Mouse (Mus musculus) retina, embryonic 14.5 days (tissue): ENCODE results near the gene Nt5e.
A peak's percentile ranks its signal among the peaks of the same experiment; 100 is the strongest.
"Not testable (repeated sequence)": the region's sequence is repeated elsewhere in the genome, so short reads cannot be mapped to it uniquely, and the experiment has no call there.

Experiments
- DNase-seq: peaks from one replicate; pipeline ENCODE4 v3.0.0-alpha.2; 2015; ENCODE audit warnings: low spot score

The Nt5e gene

DNA sequence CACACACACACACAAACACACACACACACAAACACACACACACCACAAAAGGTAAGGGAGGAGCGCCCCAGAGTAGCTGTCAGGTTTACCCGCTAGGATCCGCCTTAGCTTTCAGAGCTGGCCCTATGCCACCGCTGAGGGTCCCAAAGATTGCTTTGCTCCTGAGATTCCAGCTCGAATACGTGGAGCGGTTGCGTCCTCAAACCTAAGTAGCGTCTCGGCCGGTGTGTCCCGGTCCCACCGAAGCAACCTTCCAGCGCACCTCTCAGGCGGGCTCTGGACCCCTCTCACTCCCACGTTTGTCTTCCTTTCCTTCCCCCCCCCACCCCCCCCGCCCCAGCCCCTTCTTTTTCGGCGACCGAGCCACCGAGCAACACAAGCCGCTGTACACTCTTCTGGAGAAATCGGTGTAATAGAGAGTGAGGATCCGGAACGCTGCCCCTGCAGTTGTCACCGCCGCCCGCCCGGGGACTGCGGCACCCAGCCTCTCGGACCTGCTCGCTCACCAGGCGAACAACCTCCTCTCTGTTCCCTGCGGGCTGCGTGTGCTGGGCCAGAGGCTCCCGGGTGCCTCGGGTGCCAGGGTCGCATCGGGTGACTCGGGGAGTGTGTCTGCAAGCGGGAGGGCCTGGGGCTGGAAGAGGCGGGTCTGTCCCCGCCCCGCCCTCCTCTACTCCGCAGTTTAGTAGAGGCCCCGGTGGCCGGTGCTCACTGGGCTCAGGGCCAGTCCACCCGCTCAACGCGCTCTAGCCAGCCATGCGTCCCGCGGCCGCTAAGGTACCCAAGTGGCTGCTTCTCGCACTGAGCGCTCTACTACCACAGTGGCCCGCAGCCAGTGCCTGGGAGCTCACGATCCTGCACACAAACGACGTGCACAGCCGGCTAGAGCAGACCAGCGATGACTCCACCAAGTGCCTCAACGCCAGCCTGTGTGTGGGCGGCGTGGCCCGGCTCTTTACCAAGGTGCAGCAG is at the start of gene Nt5e:
TSS of gene Nt5e (plus strand) at position 268 of the 972 bp plus-strand sequence.
- DNase-seq = peak; percentile 77

DNA sequence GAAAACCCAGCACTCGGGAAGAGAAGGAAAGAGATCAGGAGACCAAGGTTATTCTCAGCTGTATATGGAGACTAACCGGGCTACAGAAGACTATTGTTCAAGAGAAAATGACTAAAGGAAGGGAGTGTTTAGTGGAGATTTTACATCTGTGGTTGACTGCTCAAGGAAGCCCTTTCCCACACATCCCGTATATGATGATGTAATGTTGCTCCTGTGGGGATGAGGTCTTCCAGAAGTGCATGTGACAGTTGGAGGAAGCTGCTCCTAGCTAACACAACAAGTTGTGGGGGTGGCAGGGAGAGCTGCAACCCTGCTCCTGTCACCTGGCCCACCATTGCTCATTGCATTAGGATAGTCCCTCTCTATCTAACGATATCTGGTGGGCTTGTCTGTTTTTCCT is 49.4 kb upstream of the Nt5e start:
- no peak for DNase-seq

DNA sequence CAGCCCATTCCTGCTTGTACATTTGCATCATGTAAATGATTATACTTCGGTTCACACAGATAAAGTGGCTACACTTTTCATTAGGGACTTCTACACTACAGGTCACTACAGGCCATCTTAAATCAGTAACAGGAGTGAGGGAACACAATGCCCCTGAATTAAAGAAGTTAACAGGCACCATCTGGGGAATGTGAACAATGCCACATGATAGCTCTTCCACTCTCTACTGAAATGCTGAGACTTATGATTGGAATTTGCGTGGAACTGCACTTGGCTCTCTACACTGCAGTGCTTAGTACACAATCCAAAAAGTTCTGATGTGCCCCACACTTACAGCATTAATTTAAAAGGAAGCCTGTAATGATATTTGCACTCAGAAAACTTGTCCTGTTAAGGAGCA is 47.3 kb upstream of the Nt5e start:
- DNase-seq = no peak

DNA sequence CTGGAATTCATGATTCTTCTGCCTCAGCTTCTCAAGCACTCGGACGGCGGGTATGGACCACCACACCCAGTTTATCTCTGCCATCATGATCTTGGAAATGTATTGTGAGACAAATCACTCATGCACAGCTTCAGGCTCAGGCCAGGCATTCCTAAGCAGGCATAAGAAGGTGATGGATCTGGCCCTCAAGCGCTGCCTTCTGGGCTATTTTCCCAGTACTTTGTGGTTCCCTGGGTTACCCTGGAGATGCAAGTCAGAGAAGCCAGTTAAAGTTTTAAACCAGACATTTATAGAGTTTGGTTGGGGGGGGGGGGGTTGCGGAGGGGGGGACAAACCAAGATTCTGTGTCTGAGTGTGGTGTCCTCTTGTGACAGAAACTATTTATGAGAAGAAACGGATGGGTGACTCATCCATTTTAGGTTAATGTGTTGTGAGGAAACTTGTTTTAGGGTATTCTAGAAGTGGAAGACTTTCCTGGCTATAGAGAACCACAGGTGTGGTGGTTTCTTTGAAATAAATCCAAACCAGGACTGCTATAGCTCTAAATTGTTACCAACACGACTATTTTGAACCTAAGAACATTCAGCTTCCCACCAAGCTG is 37.3 kb upstream of the Nt5e start:
- DNase-seq = no peak

DNA sequence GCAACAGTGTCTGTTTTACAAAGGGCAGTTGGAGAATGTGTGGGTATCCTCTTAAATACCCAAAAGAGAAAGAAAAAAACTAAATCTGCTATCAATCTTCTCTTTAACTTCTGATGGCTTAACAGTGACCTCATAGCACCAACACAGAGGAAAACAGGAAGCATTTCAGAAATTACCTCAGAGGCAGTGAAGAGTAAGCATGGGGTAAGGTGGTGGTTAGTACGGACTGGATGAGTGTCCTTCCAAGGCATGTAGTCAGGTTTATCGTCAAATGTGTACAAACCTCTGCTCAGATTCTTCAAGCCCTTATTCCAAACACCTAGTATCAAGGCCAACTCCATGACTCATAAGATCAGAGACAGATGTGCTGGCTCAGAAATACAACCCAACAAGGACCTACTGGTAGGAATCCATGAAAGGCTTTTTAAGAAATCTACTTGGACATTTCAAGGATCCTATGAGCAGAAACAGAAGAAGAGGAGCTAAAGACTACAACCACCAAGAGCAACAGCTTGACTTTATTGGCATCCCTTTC is 34.1 kb upstream of the Nt5e start:
- DNase-seq = no peak

DNA sequence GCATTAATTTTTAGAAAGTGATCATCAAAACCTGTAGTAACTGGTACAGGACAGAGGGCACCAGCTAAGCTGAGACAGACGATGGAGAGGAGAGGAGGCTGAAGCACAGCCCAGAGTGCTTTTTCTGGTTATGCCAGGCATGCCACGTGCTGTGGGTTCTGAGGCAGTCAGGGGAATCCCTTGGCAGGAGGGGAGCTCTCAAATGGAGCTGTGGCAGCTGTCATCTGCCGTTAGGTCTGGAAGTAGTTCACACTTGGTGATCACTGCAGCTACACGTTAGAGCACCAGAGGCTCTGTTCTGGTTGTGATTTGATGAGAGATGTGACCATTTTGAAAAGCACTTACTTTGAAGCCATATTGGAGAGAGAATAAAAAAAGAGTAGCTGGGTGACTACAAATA is 31.2 kb upstream of the Nt5e start:
- peak; percentile 7 for DNase-seq

DNA sequence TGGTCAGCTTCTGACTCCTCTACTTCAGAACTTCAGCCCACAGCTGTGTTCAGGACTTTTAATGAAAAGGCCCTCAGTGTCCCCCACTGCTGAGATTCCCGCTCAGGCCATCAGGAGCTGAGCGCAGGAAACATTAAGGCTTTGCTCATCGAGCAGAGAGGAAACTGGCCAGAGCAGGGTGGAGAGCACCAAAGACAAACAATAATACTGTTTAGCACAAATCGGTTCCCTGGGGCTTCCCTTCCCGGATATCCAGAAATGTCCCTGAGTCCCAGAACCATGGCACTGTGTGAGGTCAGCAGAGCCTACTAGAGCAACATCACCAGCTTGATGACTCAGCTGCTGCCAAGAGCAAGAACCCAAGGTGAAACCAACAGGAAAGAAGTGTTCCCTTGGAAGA is 30.7 kb upstream of the Nt5e start:
- no peak for DNase-seq

DNA sequence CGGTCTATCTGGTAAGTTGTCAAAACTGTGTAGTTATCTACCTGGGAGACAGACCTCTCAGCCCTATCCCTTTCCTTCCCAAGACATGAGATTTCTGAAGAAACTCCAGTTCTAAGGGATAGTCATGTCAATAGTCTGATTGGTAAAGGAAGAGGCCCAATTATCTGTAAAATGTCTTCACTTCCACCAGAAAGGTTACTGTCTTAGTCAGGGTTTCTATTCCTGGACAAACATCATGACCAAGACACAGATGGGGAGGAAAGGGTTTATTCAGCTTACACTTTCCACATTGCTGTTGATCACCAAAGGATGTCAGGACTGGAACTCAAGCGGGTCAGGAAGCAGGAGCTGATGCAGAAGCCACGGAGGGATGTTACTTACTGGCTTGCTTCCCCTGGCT is 29.8 kb upstream of the Nt5e start:
- not testable (repeated sequence) for DNase-seq

DNA sequence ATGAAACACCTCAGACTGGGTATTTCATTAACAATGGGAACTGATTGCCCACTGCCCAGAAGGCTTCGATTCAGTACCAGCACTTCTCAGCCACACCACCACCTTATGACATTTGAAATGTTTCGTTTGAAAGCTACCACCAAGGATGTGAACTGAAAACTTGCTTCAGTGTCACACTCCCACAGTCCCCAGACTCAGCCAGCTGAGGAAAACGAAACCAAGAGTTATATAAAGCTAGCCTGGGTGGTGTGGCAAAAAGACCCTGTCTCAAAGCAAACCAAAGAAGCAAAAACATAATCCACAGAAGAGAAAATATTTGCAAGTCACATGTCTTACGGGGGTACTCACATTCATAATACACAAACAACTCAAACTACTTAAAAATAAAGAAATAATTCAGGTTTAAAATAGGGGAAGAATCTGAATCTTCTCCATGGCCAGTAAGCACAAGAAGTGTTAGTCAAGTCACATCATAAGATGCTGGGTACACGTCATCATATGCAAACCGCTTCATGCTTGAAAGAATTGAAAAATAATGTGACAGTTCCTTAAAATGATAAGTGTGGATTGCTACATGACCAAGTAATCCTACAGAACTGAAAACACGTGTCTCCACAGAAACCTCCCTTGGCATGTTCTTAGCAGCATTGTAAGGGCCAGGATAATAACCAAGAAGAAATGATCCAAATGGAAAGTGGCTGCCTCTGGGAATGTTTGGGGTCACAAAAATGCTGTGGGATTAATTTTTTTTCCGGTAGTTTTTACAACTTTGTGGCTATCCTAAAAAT is 28.9 kb upstream of the Nt5e start:
- DNase-seq = no peak

DNA sequence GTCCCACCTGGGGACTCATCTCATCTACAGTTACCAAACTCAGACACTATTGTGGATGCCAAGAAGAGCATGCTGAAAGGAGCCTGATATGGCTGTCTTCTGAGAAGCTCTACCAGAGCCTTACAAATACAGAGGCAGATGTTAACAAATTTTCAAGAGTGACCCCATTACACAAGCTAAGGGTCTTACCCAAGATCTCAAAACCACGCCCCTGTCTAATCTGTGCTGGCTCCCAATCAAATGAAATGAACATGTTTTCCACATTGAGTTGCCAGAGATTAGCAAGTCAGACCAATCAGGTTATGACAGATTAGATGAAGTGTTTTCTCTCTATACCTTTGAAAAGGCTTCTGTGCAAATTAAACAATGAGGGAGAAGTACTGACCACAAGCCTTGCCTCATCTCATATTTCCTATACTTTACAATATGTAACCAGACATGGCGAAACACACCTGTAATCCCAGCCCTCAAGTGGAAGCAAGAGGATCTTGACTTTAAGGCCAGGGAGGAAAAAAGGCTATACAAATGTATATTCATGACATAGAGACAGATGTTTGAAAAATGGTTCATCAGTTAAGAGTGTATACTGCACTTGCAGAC is 19.9 kb upstream of the Nt5e start:
- no peak for DNase-seq

DNA sequence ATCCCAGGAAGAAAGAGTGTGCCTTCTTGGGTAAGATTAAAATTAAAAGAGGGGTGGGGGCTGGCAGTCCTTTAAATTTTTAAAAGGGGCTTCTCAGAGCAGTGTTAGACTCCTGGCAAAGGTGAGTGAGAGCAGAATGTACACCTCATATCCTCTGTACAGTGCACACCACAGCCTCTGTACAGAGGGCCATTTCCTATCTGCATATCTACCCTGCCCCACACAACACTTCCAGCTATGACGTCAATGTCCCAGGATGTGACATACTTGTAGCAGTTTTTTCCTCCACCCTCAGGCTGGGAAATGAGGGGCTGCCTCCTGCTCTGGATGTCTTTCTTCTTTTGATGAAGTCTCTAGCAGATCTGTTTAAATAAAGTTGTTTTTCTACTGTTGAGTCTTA is 17.9 kb upstream of the Nt5e start:
- DNase-seq = no peak

DNA sequence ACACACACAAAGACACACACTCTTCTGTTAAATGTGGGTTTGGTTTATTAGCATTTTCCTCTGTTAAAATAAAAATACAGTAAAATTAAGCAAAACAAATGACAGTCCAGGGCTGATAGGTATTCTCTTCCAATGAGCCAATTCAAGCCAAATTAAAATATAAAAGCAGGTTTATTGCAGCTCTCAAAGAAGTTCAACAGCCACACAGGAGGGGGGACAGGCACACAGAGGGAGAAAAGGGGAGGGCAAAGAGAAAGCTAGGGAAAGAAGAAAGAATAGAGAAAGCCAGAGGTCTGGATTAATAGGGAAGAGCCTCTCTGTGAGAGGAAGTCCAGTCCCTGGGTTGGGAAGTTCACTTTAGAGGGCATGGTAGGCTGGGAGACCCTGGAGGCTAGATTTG is 7.8 kb upstream of the Nt5e start:
- no peak for DNase-seq

DNA sequence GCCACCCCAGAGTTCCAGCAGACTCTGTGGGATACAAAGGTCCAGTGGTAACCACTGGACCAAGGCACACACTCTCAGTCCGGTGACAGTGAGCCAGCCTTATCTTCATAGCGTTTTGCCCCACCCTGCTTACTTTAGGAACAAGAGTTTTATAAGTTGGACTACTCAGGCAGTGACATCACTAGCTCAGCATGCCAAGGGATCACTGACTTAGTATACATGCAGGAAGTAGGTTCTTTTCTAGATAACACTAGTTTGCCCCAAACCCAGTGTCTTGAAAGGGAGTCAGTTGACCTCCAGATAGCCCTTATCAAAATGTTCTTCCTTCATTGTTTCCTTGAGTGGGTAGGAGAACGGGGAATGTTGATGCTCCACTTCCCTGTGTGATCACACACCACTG is 2.4 kb upstream of the Nt5e start:
- DNase-seq = no peak

DNA sequence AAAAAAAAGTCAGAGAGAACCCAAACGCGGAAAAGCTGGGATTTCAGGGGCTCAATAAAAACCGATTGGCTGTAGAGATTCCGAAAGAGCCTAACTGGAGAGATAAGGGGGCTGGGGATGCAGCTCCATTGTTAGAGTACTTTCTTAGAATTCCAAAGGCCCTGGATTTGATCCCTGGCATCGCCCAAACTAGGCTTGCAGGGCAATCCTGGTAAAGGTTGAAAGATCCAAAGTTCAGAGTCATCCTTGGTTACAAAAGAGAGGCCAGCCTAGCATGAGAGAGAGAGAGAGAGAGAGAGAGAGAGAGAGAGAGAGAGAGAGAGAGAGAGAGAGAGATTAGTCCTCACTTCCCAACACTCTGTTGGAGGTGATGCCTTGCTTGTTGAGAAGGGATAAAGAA is 1.7 kb downstream of the Nt5e start:
- DNase-seq = no peak

DNA sequence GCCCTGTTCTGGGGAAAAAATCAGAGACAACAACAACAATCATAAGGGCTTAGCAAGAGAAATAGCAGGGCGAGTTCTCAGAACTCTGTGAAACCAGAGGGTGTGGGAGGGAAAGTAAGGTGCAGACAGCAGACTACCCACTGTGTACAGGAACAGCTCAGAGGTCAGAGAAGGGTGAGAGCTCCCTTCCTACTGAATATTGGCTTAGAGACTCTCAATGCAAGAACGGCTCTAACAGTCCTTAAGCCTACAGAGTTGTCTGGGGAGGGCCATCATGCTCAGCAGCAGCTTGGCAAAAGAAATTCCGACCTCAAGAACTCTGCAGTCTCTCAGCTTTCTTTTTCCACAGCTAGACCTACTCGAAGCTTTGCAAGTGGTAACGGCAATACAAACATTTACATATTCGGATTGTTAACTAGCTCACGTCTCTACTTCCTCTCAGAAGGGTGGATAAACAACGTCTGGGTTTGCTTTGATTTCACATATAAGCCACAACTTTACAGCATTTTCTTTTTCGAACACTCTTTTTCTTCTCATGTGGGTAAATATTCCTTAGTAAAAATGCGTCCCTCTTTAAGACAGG is 2.3 kb downstream of the Nt5e start:
- DNase-seq = no peak

DNA sequence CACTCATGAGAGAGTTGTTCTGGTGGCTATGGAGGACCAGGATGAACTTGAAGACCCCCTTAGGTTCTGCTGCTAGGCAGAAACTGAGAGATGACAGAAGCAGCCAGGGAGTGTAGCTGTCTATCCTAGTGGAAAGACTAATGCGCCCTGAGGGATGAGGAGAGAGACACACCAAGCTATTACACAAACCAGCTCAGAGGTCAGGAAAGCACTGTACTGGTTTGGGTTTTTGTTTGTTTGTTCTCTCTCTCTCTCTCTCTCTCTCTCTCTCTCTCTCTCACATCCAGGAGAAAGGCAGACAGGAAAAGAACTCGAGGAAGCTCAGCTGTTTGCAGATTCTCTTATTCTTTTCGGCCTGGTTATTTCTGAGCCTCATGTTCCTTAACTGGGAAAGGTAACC is 3.3 kb downstream of the Nt5e start:
- DNase-seq = no peak

DNA sequence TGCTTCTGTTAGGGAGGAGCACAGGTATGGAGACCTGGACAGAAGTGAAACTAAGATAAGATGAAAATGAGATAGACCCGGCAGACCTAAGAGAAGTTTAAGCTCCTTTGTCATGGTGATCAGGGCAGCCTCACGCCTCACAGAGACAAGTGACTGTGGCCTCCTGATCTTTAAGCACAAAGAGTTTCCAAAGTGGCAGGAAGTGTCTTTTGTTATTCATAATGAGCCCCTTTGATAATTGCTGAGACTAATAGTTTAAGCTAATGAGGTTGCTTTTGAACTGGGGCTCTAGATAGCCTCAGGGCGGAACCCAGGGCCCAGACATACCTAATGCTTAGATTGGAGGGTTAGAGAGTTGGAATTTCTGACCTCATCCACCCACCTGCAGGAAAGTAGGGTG is 5.5 kb downstream of the Nt5e start:
- DNase-seq = no peak

DNA sequence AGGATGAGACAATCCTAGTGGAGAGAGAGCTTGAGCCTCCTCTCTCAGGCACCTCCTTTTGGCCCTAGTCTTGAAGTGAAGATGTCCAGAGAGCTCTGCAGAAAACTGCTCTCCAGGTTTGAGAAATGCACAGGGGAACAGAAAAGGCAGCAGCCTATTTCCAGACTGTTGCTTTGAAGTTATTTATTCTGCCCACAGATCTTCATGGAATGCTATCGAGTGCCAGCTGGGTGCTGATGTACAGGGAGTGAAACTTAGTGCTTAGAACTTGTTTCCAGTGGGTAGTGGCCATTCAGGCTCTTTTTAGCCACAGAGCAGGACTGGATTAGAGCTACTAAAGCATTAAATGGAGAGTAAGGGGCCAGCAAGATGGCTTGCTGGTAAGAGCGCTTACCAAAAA is 8.8 kb downstream of the Nt5e start:
- no peak for DNase-seq

DNA sequence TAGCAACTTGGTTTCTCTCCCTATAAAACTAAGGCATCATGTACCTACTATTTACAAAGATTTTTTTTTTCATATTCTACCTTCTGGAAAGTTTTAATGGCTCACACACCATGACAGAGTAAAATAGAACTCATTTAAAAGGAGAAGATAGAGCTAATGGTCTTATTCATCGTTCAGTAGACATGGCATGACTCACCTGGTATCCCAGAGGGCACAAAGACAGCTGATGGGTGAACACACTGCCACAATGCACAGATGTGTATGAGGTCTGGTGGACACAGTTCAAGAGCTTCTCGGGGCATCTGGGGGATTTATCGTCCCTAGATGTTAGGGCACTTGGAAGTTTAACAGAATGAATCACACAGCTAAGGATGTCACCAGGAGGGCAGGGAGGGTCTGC is 13.8 kb downstream of the Nt5e start:
- no peak for DNase-seq

DNA sequence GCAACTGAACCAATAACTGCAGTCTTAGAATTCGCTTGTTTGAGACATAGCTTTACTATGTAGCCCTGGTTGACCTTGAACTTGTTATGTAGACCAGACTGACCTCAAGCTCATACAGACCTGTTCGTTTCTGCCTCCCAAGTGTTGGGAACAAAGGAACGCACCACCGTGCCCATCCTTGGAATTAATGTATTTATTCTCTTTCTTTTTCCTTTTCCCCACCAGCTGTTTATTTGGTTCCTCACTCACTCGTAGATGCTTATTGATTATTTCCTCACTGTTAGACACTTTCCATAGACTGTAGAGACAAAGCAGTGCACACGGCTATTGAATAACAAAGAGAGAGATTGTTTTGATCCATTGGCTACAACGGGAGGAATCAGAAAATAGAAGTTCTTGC is 15.2 kb downstream of the Nt5e start:
- DNase-seq = no peak

DNA sequence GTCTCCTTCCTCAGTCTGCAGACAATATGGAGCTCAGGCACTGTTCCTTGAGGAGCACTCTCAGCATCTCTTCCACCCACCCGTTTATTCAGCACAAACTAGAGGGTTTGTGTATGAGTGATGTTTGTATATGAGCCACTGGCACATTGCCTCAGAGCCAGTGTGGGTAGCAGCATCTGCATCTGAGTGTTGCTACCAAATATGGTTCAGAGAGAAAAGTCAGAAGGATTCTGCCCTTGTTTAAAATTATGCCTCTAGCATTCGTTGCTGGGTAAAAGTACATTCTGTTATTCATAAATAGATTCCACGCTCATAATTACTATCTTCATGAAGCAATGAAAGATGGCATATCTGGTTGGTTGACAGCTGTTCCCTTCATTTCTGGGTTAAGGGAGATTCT is 15.7 kb downstream of the Nt5e start:
- no peak for DNase-seq

DNA sequence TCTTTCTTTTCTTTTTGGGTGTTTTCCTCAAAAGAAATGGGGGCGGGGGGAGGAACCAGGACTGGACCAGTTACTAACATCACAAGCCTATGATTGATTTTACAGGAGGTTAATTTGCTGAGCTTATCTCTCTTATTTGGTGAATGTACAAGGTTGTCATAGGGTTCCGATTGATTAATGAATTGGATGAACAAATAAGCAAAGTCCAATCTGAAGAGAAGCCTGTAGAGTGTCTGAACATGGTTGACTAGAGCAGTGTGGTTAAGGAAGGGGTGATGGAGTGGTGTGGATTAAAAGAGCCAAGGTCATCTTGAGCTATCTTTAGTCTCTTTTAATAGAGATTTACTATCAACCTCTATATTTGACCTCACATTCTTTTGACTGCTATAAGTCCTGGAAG is 17.4 kb downstream of the Nt5e start:
- DNase-seq = no peak
